19 mouse cellular contexts compared by ENCODE assay signal in genomic region chr2:172328248-172328647, GRCm38 (mm10).
"Had no signal": no experiment of that assay in that cellular context is flagged by ENCODE, and none has a peak within 500 bp of the region (broad histone marks: within the 10 kb centered on the region; RNA-seq: fewer than 3 reads in every experiment).

No protein-coding gene starts in this region.

- H3K9ac ChIP-seq: kidney, embryonic 15.5 days; limb, embryonic 12.5 days; limb, embryonic 15.5 days; liver, embryonic 12.5 days; neural tube, embryonic 12.5 days; neural tube, embryonic 15.5 days; stomach, embryonic 15.5 days had no signal

- H3K4me3 ChIP-seq: kidney, embryonic 15.5 days; limb, embryonic 12.5 days; limb, embryonic 15.5 days; liver, embryonic 12.5 days; neural tube, embryonic 12.5 days; neural tube, embryonic 15.5 days; stomach, embryonic 15.5 days had no signal

- H3K9me3 ChIP-seq: kidney, embryonic 15.5 days; limb, embryonic 15.5 days; liver, embryonic 12.5 days; neural tube, embryonic 12.5 days; neural tube, embryonic 15.5 days; stomach, embryonic 15.5 days had no signal

- H3K27ac ChIP-seq: kidney, embryonic 15.5 days; limb, embryonic 12.5 days; limb, embryonic 15.5 days; liver, embryonic 12.5 days; neural tube, embryonic 12.5 days; neural tube, embryonic 15.5 days; stomach, embryonic 15.5 days had no signal

- H3K4me1 ChIP-seq: kidney, embryonic 15.5 days; limb, embryonic 12.5 days; limb, embryonic 15.5 days; neural tube, embryonic 12.5 days; stomach, embryonic 15.5 days had no signal

- ATAC-seq: intestine, postnatal 0 days; liver, embryonic 12.5 days had no signal

- H3K27me3 ChIP-seq: neural tube, embryonic 12.5 days; stomach, embryonic 15.5 days had no signal

- H3K36me3 ChIP-seq: kidney, embryonic 15.5 days; limb, embryonic 12.5 days; limb, embryonic 15.5 days; liver, embryonic 12.5 days; neural tube, embryonic 12.5 days; neural tube, embryonic 15.5 days; stomach, embryonic 15.5 days had no signal

- H3K4me2 ChIP-seq: kidney, embryonic 15.5 days; limb, embryonic 12.5 days; limb, embryonic 15.5 days; liver, embryonic 12.5 days; neural tube, embryonic 12.5 days; neural tube, embryonic 15.5 days; stomach, embryonic 15.5 days had no signal

- DNase-seq: kidney, adult 8-10 months; kidney, postnatal 14 days; kidney, postnatal 4 days; left cerebral cortex, postnatal 4 days; lung, adult 2 months; lung, postnatal 14 days; lung, postnatal 4 days; retina, postnatal 1 day; right cerebral cortex, postnatal 25 days; spleen, adult 18-20 months; thymus, postnatal 36 days had no signal
